Mouse (Mus musculus): ENCODE measurements at regions not wholly inside any gene's neighbourhood (a gene's known extent, or its start where the extent isn't known, plus 50 kb on each side); places are given as distances from the start of the nearest gene placed in this dataset.

- TF ChIP-seq CTCF (IDR thresholded peaks at IDR 0.05 in 2 of 3, conservative IDR thresholded peaks at IDR 0.05 in 1 of 3; ENCODE audit: control insufficient read depth in 1 of 3, insufficient read depth in 1 of 3, low read depth in 2 of 3, low read length in 3 of 3, poor library complexity in 1 of 3, severe bottlenecking in 1 of 3) (no peak), USF2 (IDR thresholded peaks at IDR 0.05; ENCODE audit: borderline replicate concordance in 1 of 2, insufficient read depth in 1 of 2, low read depth in 1 of 2, low read length in 2 of 2) (no peak), GATA1 (IDR thresholded peaks at IDR 0.05; ENCODE audit: low read depth, low read length) (no peak), ZNF384 (IDR thresholded peaks at IDR 0.05; ENCODE audit: low read depth, low read length) (no peak), E2F4 (IDR thresholded peaks at IDR 0.05; ENCODE audit: borderline replicate concordance, low read depth, low read length) (no peak), TCF12 (IDR thresholded peaks at IDR 0.05; ENCODE audit: low read depth, low read length) (no peak), ELF1 (IDR thresholded peaks at IDR 0.05; ENCODE audit: low read depth, low read length) (no peak), EP300 (IDR thresholded peaks at IDR 0.05; ENCODE audit: low read depth in 1 of 2, low read length in 2 of 2) (no peak), POLR2A (IDR thresholded peaks at IDR 0.05; ENCODE audit: control insufficient read depth in 1 of 2, insufficient read depth in 1 of 2, low read depth in 1 of 2, low read length in 2 of 2, poor library complexity in 1 of 2) (no peak), SIN3A (IDR thresholded peaks at IDR 0.05; ENCODE audit: low read length) (no peak), RAD21 (IDR thresholded peaks at IDR 0.05; ENCODE audit: low read depth, low read length) (no peak), POLR2AphosphoS2 (IDR thresholded peaks at IDR 0.05; ENCODE audit: low read length) (no peak)
Measured at GRCm38 (mm10) chr5:5856146-5856724, 107.1 kb upstream of the Steap1 start.
